Mouse (Mus musculus) brain, adult 2 months (tissue): Measurements from ENCODE around the gene Atrnl1.

Experiments used
- DNase-seq: peaks from one replicate; pipeline ENCODE4 v3.0.0; 2011; ENCODE audit warnings: low read depth, low spot score

The Atrnl1 gene

DNA sequence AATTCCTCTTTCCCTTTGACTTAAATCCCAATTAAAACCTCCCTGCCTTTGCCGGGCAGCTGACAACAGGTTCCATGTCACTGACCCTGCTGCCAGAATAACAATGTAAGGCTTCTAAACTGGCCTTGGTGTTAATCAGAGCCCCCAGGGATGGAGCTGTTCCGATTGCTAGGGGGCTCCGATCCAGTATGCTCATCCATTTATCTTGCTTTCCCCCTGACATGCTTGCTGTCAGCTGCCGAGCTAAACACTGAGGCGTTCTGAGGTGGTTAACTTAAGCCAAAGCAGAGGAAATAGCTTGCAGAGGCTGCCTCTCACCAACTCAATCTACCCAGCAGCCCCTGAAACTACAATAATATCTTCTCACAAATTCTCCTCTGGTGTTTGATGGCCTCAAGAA lies 569.9 kb downstream of the Atrnl1 start:
- DNase-seq, result no peak
